Mouse (Mus musculus) macrophage (primary cell): ENCODE results near the gene Arap1. TPM values are rescaled to one million over a fixed set of nuclear protein-coding genes. Genes with fewer than 3 reads are reported as not detected.

Source experiments
- H3K27ac ChIP-seq: fragments of 350-480 bp; formaldehyde crosslinking; 2 replicates; pipeline ENCODE4 v1.9.0; 2021
- H3K36me3 ChIP-seq: fragments of 350-480 bp; formaldehyde crosslinking; 2 replicates; pipeline ENCODE4 v1.9.0; 2021; ENCODE audit errors: inconsistent target
- H3K4me3 ChIP-seq: fragments of 350-480 bp; formaldehyde crosslinking; 2 replicates; pipeline ENCODE4 v1.9.0; 2021; ENCODE audit errors: inconsistent target
- H3K79me2 ChIP-seq: fragments of 350-480 bp; formaldehyde crosslinking; 2 replicates; pipeline ENCODE4 v1.9.0; 2021; ENCODE audit errors: inconsistent target
- WGBS: methylation state at CpG from one replicate; pipeline ENCODE4 v1.1.7; 2026; ENCODE audit warnings: inconsistent platforms; ENCODE audit not compliant: missing documents; 5-methylcytosine and 5-hydroxymethylcytosine counted together
- polyA plus RNA-seq: library from polyadenylated mRNA; stranded (reverse); fragments of 250-400 nt; gene quantifications from 3 replicates; pipeline ENCODE4 v1.2.4, GENCODE M21; 2018; ENCODE audit warnings: inconsistent platforms
- total RNA-seq, 78 experiments: library from RNA; depleted of rRNA; stranded (reverse); fragments of 250-400 nt; gene quantifications; 1 replicate in 9 of 78; 2 replicates in 24 of 78; 3 replicates in 43 of 78; 4 replicates in 2 of 78; pipeline ENCODE4 v1.2.4; 2018; ENCODE audit warnings: inconsistent platforms in 56 of 78

The Arap1 gene
- total RNA-seq (2018; cell fraction: chromatin; rRNA removed): 1,000 to 10,000 TPM; 1,474 to 3,673 (median 2,470) TPM
- 100 to 1,000 TPM; 324 to 594 (median 401) TPM for total RNA-seq (2018; cell fraction: cytosol; rRNA removed)
- 1,000 to 10,000 TPM in 21 of 26 experiments, 100 to 1,000 TPM in 5; 671 to 1,624 (median 1,183) TPM for total RNA-seq (2018; cell fraction: nucleus; rRNA removed)
- polyA plus RNA-seq: 195 to 293 TPM (median 225 TPM) in 3 replicates

GRCm38 (mm10) chr7:101347767-101348270 lies at the start of gene Arap1:
Gene Arap1, plus strand, starts transcription at chr7:101348067.
- Histone ChIP-seq H3K27ac (peak within 1 kb of the TSS; percentile 64), H3K36me3 (no peaks in the 10 kb centered on the region), H3K79me2 (peaks cover 38% of the 10 kb centered on the region), H3K4me3 (peak within 1 kb of the TSS; percentile 92)
- WGBS: under 1% methylated on average over 35 of the region's 35 CpGs

- H3K4me3 ChIP-seq: no peak overlapping the region
- 81% methylated on average over 3 of the region's 3 CpGs for whole genome bisulfite sequencing
- H3K36me3 ChIP-seq: peaks cover 6% of the 10 kb centered on the region; the same call in 1 of the 2 replicates
- no peak overlapping the region for H3K27ac ChIP-seq
- peaks cover 23% of the 10 kb centered on the region; the same call in 1 of the 2 replicates for H3K79me2 ChIP-seq
These were observed 49.5 kb upstream of the Arap1 start for GRCm38 (mm10) chr7:101298375-101298774.

- peak overlapping the region; percentile 41 for H3K27ac ChIP-seq
- under 1% methylated on average over 29 of the region's 30 CpGs for WGBS
These were observed 46.4 kb upstream of the Arap1 start for GRCm38 (mm10) chr7:101301361-101301880.

GRCm38 (mm10) chr7:101301881-101302456 lies 45.9 kb upstream of the Arap1 start, which contains the start of gene Atg16l2:
Gene Atg16l2, minus strand, starts transcription at chr7:101302251.
- H3K27ac ChIP-seq: peak within 1 kb of the TSS; percentile 60
- WGBS: under 1% methylated on average over 39 of the region's 39 CpGs
- peak within 1 kb of the TSS; percentile 81 for H3K4me3 ChIP-seq

More at GRCm38 (mm10) chr7:101301361-101301880, 46.4 kb upstream of the Arap1 start:
- peak overlapping the region; percentile 81 for H3K4me3 ChIP-seq
- H3K36me3 ChIP-seq: no peaks in the 10 kb centered on the region
- peaks cover 23% of the 10 kb centered on the region; the same call in 1 of the 2 replicates for H3K79me2 ChIP-seq

GRCm38 (mm10) chr7:101302691-101303090 lies 45.2 kb upstream of the Arap1 start:
- Histone ChIP-seq H3K4me3 (no peak overlapping the region), H3K79me2 (peaks cover 23% of the 10 kb centered on the region; the same call in 1 of the 2 replicates), H3K27ac (no peak overlapping the region), H3K36me3 (no peaks in the 10 kb centered on the region)
- 78% methylated on average over 7 of the region's 7 CpGs for WGBS

More at GRCm38 (mm10) chr7:101301881-101302456, 45.9 kb upstream of the Arap1 start, which contains the start of gene Atg16l2:
- H3K36me3 ChIP-seq: no peaks in the 10 kb centered on the region
- peaks cover 23% of the 10 kb centered on the region; the same call in 1 of the 2 replicates for H3K79me2 ChIP-seq

- 85% methylated on average over 2 of the region's 2 CpGs for WGBS
- no peak overlapping the region for H3K4me3 ChIP-seq
These were observed 41.0 kb upstream of the Arap1 start for GRCm38 (mm10) chr7:101306841-101307240.

GRCm38 (mm10) chr7:101309985-101310326 lies 37.9 kb upstream of the Arap1 start:
- Histone ChIP-seq H3K36me3 (no peaks in the 10 kb centered on the region), H3K79me2 (no peaks in the 10 kb centered on the region), H3K4me3 (peak overlapping the region; percentile 52), H3K27ac (peak overlapping the region; percentile 88)
- 37% methylated on average over 5 of the region's 5 CpGs for WGBS

More at GRCm38 (mm10) chr7:101306841-101307240, 41.0 kb upstream of the Arap1 start:
- no peaks in the 10 kb centered on the region for H3K36me3 ChIP-seq
- H3K27ac ChIP-seq: no peak overlapping the region
- no peaks in the 10 kb centered on the region for H3K79me2 ChIP-seq

- no peaks in the 10 kb centered on the region for H3K79me2 ChIP-seq
- H3K4me3 ChIP-seq: peak overlapping the region; percentile 52
- peak overlapping the region; percentile 88 for H3K27ac ChIP-seq
- H3K36me3 ChIP-seq: no peaks in the 10 kb centered on the region
- WGBS: under 1% methylated on average over 43 of the region's 43 CpGs
These were observed 37.4 kb upstream of the Arap1 start for GRCm38 (mm10) chr7:101310327-101311028.

GRCm38 (mm10) chr7:101311061-101311460 lies 36.8 kb upstream of the Arap1 start:
- H3K27ac ChIP-seq: peak overlapping the region; percentile 88
- 17% methylated on average over 2 of the region's 2 CpGs for WGBS
- H3K36me3 ChIP-seq: no peaks in the 10 kb centered on the region
- H3K79me2 ChIP-seq: no peaks in the 10 kb centered on the region
- H3K4me3 ChIP-seq: peak overlapping the region; percentile 52

GRCm38 (mm10) chr7:101313033-101313432 lies 34.8 kb upstream of the Arap1 start:
- Histone ChIP-seq H3K27ac (no peak overlapping the region), H3K36me3 (no peaks in the 10 kb centered on the region), H3K79me2 (no peaks in the 10 kb centered on the region), H3K4me3 (no peak overlapping the region)
- WGBS: 97% methylated on average over 3 of the region's 3 CpGs

GRCm38 (mm10) chr7:101314396-101314795 lies 33.5 kb upstream of the Arap1 start:
- Histone ChIP-seq H3K79me2 (no peaks in the 10 kb centered on the region), H3K27ac (no peak overlapping the region), H3K36me3 (no peaks in the 10 kb centered on the region), H3K4me3 (no peak overlapping the region)
- WGBS: 78% methylated on average over 5 of the region's 5 CpGs

GRCm38 (mm10) chr7:101315699-101316098 lies 32.2 kb upstream of the Arap1 start:
- no peaks in the 10 kb centered on the region for H3K79me2 ChIP-seq
- no peak overlapping the region for H3K27ac ChIP-seq
- no peak overlapping the region for H3K4me3 ChIP-seq
- no peaks in the 10 kb centered on the region for H3K36me3 ChIP-seq

GRCm38 (mm10) chr7:101316591-101317001 lies 31.3 kb upstream of the Arap1 start:
- Histone ChIP-seq H3K27ac (no peak overlapping the region), H3K36me3 (no peaks in the 10 kb centered on the region)
- WGBS: 26% methylated on average over 6 of the region's 6 CpGs

GRCm38 (mm10) chr7:101317014-101317413 lies 30.9 kb upstream of the Arap1 start, which contains the start of gene Stard10:
Gene Stard10, plus strand, starts transcription at chr7:101317086.
- Histone ChIP-seq H3K4me3 (no peak within 1 kb of the TSS), H3K27ac (no peak within 1 kb of the TSS), H3K36me3 (no peaks in the 10 kb centered on the region), H3K79me2 (no peaks in the 10 kb centered on the region)
- 75% methylated on average over 3 of the region's 3 CpGs for WGBS

More at GRCm38 (mm10) chr7:101316591-101317001, 31.3 kb upstream of the Arap1 start:
- Histone ChIP-seq H3K4me3 (no peak overlapping the region), H3K79me2 (no peaks in the 10 kb centered on the region)
